Mouse (Mus musculus) liver, postnatal 0 days (tissue): ENCODE data around the gene Mapk3. TPM values are rescaled to one million over a fixed set of nuclear protein-coding genes. Genes with fewer than 3 reads are reported as not detected.

ENCODE experiments used
- ATAC-seq: fragments of 200-750 bp; cut with Nextera tagmentation; 2 replicates; pipeline ENCODE4 v1.8.0; 2017; ENCODE audit warnings: mild to moderate bottlenecking, moderate library complexity
- DNase-seq: peaks from one replicate; pipeline ENCODE4 v3.0.0-alpha.2; 2016
- H3K27ac ChIP-seq: fragments of 300-500 bp; sonication (generic); 2 replicates; pipeline ENCODE4 v1.5.1; 2014; ENCODE audit warnings: antibody characterized with exemption, moderate library complexity, mild to moderate bottlenecking, low read depth
- H3K27me3 ChIP-seq: fragments of 300-500 bp; sonication (generic); 2 replicates; pipeline ENCODE4 v1.6.1; 2014; ENCODE audit warnings: low read length, control low read depth, mixed read lengths; ENCODE audit not compliant: insufficient read depth
- H3K36me3 ChIP-seq: fragments of 300-500 bp; sonication (generic); replicated peaks from 2 replicates; pipeline ENCODE4 v1.6.1; 2014; ENCODE audit warnings: mild to moderate bottlenecking, control low read depth, low read length, moderate library complexity, mixed read lengths; ENCODE audit not compliant: insufficient read depth
- H3K4me1 ChIP-seq: fragments of 300-500 bp; sonication (generic); 2 replicates; pipeline ENCODE4 v1.6.1; 2014; ENCODE audit warnings: antibody characterized with exemption, mild to moderate bottlenecking, control low read depth; ENCODE audit not compliant: insufficient read depth
- H3K4me2 ChIP-seq: fragments of 300-500 bp; sonication (generic); 2 replicates; pipeline ENCODE4 v1.6.1; 2014; ENCODE audit warnings: low read depth, mild to moderate bottlenecking, low read length, moderate library complexity, mixed read lengths
- H3K4me3 ChIP-seq: fragments of 300-500 bp; sonication (generic); 2 replicates; pipeline ENCODE4 v1.5.1; 2014; ENCODE audit warnings: low read depth, low read length
- H3K9ac ChIP-seq: fragments of 300-500 bp; sonication (generic); replicated peaks from 2 replicates; pipeline ENCODE4 v1.6.1; 2014; ENCODE audit warnings: mild to moderate bottlenecking, moderate library complexity
- H3K9me3 ChIP-seq: fragments of 300-500 bp; sonication (generic); 2 replicates; pipeline ENCODE4 v1.6.1; 2016; ENCODE audit warnings: mild to moderate bottlenecking, control low read depth, low read length, mixed read lengths
- CTCF ChIP-seq: sonication (generic); IDR thresholded peaks from 2 replicates; pipeline ENCODE4 v1.5.1; 2016; ENCODE audit warnings: antibody characterized with exemption, low read depth
- EP300 ChIP-seq: IDR thresholded peaks from 2 replicates; pipeline ENCODE4 v1.6.1; 2016; ENCODE audit warnings: antibody characterized with exemption, low read depth, mild to moderate bottlenecking
- WGBS: fragments of 180-500 bp; shearing (Covaris S2); extraction: QIAGEN DNeasy Blood & Tissue Kit; methylation state at CpG from one replicate; pipeline ENCODE4 v1.1.7; 2014; ENCODE audit not compliant: insufficient replicate concordance; 5-methylcytosine and 5-hydroxymethylcytosine counted together
- polyA plus RNA-seq: library from polyadenylated mRNA; unstranded; fragments of >200 nt; fragmentation: Nextera tagmentation; extraction: Ambion mirVana; gene quantifications from 2 replicates; pipeline ENCODE4 v1.2.1, GENCODE M21; 2015

The Mapk3 gene
- polyA plus RNA-seq, 1 experiment from 2014 or later = 20.3 TPM

- 76% methylated on average over 8 of the region's 8 CpGs for WGBS
- Histone ChIP-seq H3K4me1 (peaks cover 37% of the 10 kb centered on the region), H3K4me3 (no peak overlapping the region; the same call in 1 of the 2 replicates), H3K27me3 (no peaks in the 10 kb centered on the region), H3K27ac (no peak overlapping the region), H3K36me3 (peaks cover 33% of the 10 kb centered on the region), H3K9ac (no peak overlapping the region; the same call in 1 of the 2 replicates), H3K9me3 (no peaks in the 10 kb centered on the region), H3K4me2 (peak overlapping the region; percentile 90)
- TF ChIP-seq EP300 = no peak
- peak; percentile 62 for TF ChIP-seq CTCF
- DNase-seq (peak; percentile 64), ATAC-seq (no peak)
Observed at GRCm38 (mm10) chr7:126796350-126796932, 37.0 kb downstream of the Mapk3 start.

GRCm38 (mm10) chr7:126797411-126798126 lies 38.2 kb downstream of the Mapk3 start, which contains the start of gene Fam57b:
TSS of gene Fam57b (plus strand) at chr7:126797668.
- peak within 1 kb of the TSS; percentile 97 for H3K27ac ChIP-seq
- H3K4me2 ChIP-seq = peak within 1 kb of the TSS; percentile 90
- no peaks in the 10 kb centered on the region for H3K9me3 ChIP-seq
- peaks cover 37% of the 10 kb centered on the region for H3K4me1 ChIP-seq
- TF ChIP-seq EP300 = no peak
- no peak for TF ChIP-seq CTCF
- peak within 1 kb of the TSS; percentile 87 for H3K4me3 ChIP-seq
- H3K27me3 ChIP-seq = no peaks in the 10 kb centered on the region
- H3K36me3 ChIP-seq = peaks cover 33% of the 10 kb centered on the region
- WGBS = 20% methylated on average over 21 of the region's 21 CpGs
- ATAC-seq (no peak), DNase-seq (peak; percentile 41)
- peak within 1 kb of the TSS; percentile 86 for H3K9ac ChIP-seq

DNA sequence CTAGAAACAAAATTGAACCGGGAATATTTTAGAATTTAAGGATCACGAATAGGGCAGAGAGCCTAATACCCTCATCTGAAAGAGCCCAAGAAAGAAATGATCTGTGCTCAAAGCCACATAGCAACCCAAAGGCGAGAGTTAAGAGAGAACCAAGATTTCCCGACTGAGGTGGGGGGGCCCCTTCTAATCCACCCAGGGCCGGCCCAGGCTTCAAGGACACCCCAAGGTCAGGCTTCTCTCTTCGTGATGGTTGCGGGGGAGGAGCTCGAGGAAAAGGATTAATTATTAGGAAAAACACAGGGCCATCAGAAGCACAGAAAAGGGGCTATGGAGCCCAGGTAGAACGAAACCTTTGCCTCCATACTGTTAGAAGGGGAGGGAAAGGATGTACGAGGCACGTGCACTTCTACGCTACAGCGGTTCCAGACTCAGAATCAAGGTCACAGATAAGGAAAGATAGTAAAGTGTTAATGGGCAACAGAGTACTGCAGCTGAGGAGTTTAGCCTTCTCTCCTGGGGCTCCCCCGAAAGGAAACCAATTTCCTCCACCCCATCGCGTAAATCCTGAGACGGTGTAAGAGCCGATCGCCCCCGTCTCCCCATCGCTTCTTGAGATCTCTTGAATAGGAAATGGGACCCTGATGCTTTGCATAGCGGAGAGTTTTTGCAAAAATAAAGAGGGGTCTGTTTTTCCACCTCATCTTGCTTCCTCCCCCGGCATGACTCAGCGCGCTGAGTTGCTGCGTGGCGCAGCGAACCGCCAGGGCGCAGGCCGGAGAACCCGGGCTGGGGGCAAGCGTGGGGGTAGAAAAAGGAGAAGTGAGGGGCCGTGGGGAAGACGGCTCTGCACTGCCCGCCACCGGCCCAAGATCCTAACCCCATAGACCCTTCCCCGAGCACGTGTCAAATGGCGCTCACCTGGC lies 39.0 kb downstream of the Mapk3 start:
- peaks cover 30% of the 10 kb centered on the region for H3K4me1 ChIP-seq
- peak; percentile 28; the same call in 1 of the 2 replicates for TF ChIP-seq EP300
- TF ChIP-seq CTCF = no peak
- WGBS = under 1% methylated on average over 40 of the region's 40 CpGs
- no peaks in the 10 kb centered on the region for H3K27me3 ChIP-seq
- H3K9me3 ChIP-seq = no peaks in the 10 kb centered on the region
- H3K9ac ChIP-seq = peak overlapping the region; percentile 86
- peak overlapping the region; percentile 90 for H3K4me2 ChIP-seq
- ATAC-seq (peak; percentile 21), DNase-seq (no peak)
- H3K27ac ChIP-seq = peak overlapping the region; percentile 97
- H3K4me3 ChIP-seq = peak overlapping the region; percentile 87
- peaks cover 33% of the 10 kb centered on the region for H3K36me3 ChIP-seq

DNA sequence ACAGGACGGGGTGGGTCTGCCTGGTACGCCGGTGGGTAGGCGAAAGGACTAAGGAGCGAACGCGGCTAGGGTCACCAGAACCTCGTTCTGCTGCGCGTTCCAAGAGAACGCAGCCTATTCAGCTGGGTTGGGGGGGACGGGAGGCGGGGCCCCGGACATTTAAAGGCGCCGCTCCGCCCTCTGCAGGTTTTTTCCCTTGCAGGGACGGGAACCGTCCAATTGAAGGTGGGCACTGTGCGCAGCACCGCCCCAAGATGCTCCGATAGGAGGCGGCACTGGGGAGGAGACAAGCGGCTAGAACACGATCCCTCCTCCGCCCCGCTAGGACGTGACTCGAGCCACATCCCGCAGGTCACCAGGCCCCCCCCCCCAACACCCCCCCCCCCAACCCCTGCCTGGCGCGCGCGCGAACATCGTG lies 39.7 kb downstream of the Mapk3 start:
- Histone ChIP-seq H3K4me3 (peak overlapping the region; percentile 87), H3K36me3 (peaks cover 32% of the 10 kb centered on the region), H3K27ac (peak overlapping the region; percentile 97), H3K4me2 (peak overlapping the region; percentile 90), H3K9me3 (no peaks in the 10 kb centered on the region), H3K4me1 (peaks cover 30% of the 10 kb centered on the region), H3K9ac (peak overlapping the region; percentile 86), H3K27me3 (no peaks in the 10 kb centered on the region)
- no peak for TF ChIP-seq EP300
- peak; percentile 55 for TF ChIP-seq CTCF
- peak; percentile 94 for DNase-seq
- peak; percentile 93 for ATAC-seq
- under 1% methylated on average over 30 of the region's 36 CpGs for WGBS

- Histone ChIP-seq H3K4me2 (peak overlapping the region; percentile 90), H3K9me3 (no peaks in the 10 kb centered on the region), H3K27ac (peak overlapping the region; percentile 97), H3K27me3 (no peaks in the 10 kb centered on the region), H3K4me3 (peak overlapping the region; percentile 87), H3K36me3 (peaks cover 27% of the 10 kb centered on the region), H3K4me1 (peaks cover 30% of the 10 kb centered on the region), H3K9ac (peak overlapping the region; percentile 72)
- 5% methylated on average over 37 of the region's 38 CpGs for WGBS
- ATAC-seq (peak; percentile 77), DNase-seq (no peak)
- TF ChIP-seq CTCF = peak; percentile 34; the same call in 1 of the 2 replicates
- TF ChIP-seq EP300 = no peak
Observed at GRCm38 (mm10) chr7:126799468-126800268, 40.3 kb downstream of the Mapk3 start.
